Mouse (Mus musculus): ENCODE results near the gene Srl.

DNA sequence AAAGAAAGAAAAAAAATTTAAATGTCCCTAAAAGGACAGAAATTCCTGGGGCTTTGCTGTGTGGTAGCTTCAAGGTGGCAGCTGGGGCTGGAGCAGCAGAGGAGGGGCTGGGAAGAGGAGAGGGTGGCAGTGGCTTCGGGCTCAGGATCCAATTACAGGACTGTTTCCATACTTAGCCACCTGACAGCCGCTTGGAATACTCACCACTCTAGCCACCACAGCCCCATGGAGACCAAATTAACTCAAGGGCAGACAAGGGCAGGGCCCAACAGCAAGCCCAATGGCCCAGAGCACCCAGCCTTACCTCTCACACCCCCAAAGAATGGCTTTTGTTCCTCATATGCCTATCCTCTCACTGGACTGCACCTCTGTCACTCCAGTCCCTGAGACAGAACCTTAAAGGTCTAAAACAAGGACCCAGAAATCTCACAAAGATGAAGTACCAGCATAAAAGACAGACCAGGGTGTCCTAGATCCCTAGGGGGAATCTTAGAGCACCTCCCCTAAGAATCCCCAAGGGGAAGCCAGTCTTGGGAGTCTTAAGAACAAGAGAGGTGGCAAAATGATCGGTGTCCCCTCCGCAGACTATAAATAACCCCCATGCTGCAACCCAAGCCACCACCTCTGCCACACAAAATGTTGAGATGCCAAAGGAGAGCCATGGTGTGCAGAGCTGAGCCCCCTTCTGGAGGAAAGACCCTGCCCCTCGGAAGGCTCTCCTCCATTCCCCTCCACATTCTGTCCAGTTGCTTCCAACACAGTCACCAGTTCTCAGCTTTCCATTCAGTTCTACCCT, 19.7 kb downstream of the Srl start:
- TF ChIP-seq ZKSCAN1 (IDR thresholded peaks at IDR 0.05; ENCODE audit: borderline replicate concordance, low read depth, low read length) = no peak
- no peak for TF ChIP-seq POLR2A (IDR thresholded peaks at IDR 0.05; ENCODE audit: low read depth, low read length)
- TF ChIP-seq MXI1 (IDR thresholded peaks at IDR 0.05; ENCODE audit: low read depth, low read length) = no peak
